ENCODE assay signal across 8 mouse cellular contexts in the genomic region with DNA sequence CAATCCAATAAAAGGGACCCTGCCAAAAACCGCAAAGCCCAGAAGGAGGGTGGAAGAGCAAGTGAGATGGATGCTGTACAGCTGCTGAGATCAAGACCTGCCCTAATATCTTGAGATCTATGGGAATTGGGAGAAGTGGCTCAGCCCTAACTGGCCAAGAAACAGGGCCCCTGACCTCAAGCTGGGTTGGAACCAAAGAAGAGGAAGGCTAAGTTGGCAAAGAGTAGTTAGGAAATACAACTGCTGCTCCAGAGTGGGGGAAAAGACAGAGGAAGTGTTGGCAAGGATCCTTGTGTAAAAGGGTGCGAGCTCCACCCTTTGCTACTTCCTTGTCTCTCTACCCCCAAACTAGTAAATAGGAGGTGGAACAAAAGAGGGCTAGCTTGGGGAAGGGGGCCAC. TPM values are rescaled to one million over a fixed set of nuclear protein-coding genes. Genes with fewer than 3 reads are reported as not detected.
A peak's percentile ranks its signal among the peaks of the same experiment; 100 is the strongest.
DNase-seq lines count a peak whose midpoint lies in the region; ATAC-seq and TF ChIP-seq lines count a peak whose summit lies in the region.

No protein-coding gene starts in this region.

- no peaks in the 10 kb centered on the region for H3K79me2 ChIP-seq in heart, adult 2 months (replicated peaks; ENCODE audit: control insufficient read depth, insufficient read depth, low read length)
- H3K79me2 ChIP-seq in myocyte (ENCODE audit: control insufficient read depth, insufficient read depth), result peaks cover 62% of the 10 kb centered on the region

- H3K9me3 ChIP-seq in heart, postnatal 0 days (replicated peaks; ENCODE audit: control insufficient read depth, low read length), result no peaks in the 10 kb centered on the region
- H3K9me3 ChIP-seq in liver, embryonic 13.5 days (replicated peaks), result no peaks in the 10 kb centered on the region

- no peak overlapping the region for H3ac ChIP-seq in myocyte (ENCODE audit: control insufficient read depth, insufficient read length)

- TF ChIP-seq EP300 in heart, adult 2 months (IDR thresholded peaks at IDR 0.05; ENCODE audit: insufficient read depth, low read depth, low read length), result no peak
- TF ChIP-seq EP300 in heart, postnatal 0 days (IDR thresholded peaks at IDR 0.05; ENCODE audit: low read depth), result no peak

- no peaks in the 10 kb centered on the region for H3K27me3 ChIP-seq in heart, adult 2 months (ENCODE audit: control insufficient read depth, insufficient read depth, low read length)
- H3K27me3 ChIP-seq in heart, postnatal 0 days (ENCODE audit: control insufficient read depth, insufficient read depth, low read length), result no peaks in the 10 kb centered on the region
- no peaks in the 10 kb centered on the region for H3K27me3 ChIP-seq in liver, embryonic 13.5 days
- H3K27me3 ChIP-seq in myocyte (ENCODE audit: control insufficient read depth, insufficient read depth, insufficient read length), result no peaks in the 10 kb centered on the region

- no peaks in the 10 kb centered on the region for H3K4me1 ChIP-seq in heart, adult 2 months (ENCODE audit: control insufficient read depth, insufficient read depth, low read length)
- 0 out of 2 replicates have a peak, but pooled peaks cover 7% of the 10 kb centered on the region for H3K4me1 ChIP-seq in heart, postnatal 0 days (ENCODE audit: control insufficient read depth, insufficient read depth)
- H3K4me1 ChIP-seq in liver, embryonic 13.5 days (replicated peaks), result peaks cover 33% of the 10 kb centered on the region

- no peak for DNase-seq in heart, adult 2 months
- DNase-seq in heart, postnatal 36 days, result no peak
- no peak for DNase-seq in heart, postnatal 0 days (ENCODE audit: low spot score)
- DNase-seq in liver, embryonic 13.5 days, result no peak
- no peak for DNase-seq in cerebellum, postnatal 10 days
- DNase-seq in layer of hippocampus, postnatal 25 days (ENCODE audit: extremely low spot score in 1 of 2, low spot score in 1 of 2), result no peak

- intact Hi-C loops in heart, adult 2 months (cut with DNase I), result loop anchor here (5.0 to 10.0 kb wide), 2 partner anchors 126 to 159 kb away; no protein-coding TSS in a partner anchor
- intact Hi-C loops in heart, postnatal 36 days (cut with DNase I), result no loop called here

- H3K36me3 ChIP-seq in heart, adult 2 months (ENCODE audit: control insufficient read depth, insufficient read depth, low read length), result no peaks in the 10 kb centered on the region
- H3K36me3 ChIP-seq in heart, postnatal 0 days (replicated peaks; ENCODE audit: control insufficient read depth, insufficient read depth, low read length), result peaks cover 46% of the 10 kb centered on the region
- peaks cover 33% of the 10 kb centered on the region for H3K36me3 ChIP-seq in liver, embryonic 13.5 days
- peaks cover 31% of the 10 kb centered on the region for H3K36me3 ChIP-seq in myocyte (ENCODE audit: control insufficient read depth, insufficient read depth)

- H3K27ac ChIP-seq in heart, adult 2 months, result peak overlapping the region; percentile 70
- peak overlapping the region; percentile 96 for H3K27ac ChIP-seq in heart, postnatal 0 days (ENCODE audit: low read depth)
- H3K27ac ChIP-seq in liver, embryonic 13.5 days, result 0 out of 2 replicates have a peak overlapping the region, but pooled peaks have one; percentile 43

- peak overlapping the region; percentile 67 for H3K4me2 ChIP-seq in heart, postnatal 0 days (ENCODE audit: low read depth, low read length)
- H3K4me2 ChIP-seq in liver, embryonic 13.5 days, result peak overlapping the region; percentile 83
- H3K4me2 ChIP-seq in myocyte (ENCODE audit: low read depth), result peak overlapping the region; percentile 84

- H3K4me3 ChIP-seq in heart, adult 2 months, result no peak overlapping the region
- H3K4me3 ChIP-seq in heart, postnatal 0 days (ENCODE audit: low read depth, low read length), result peak overlapping the region; percentile 57
- H3K4me3 ChIP-seq in liver, embryonic 13.5 days (replicated peaks), result 0 out of 2 replicates have a peak overlapping the region, but pooled peaks have one; percentile 61
- peak overlapping the region; percentile 96 for H3K4me3 ChIP-seq in myocyte

- no peak for TF ChIP-seq CTCF in heart, adult 2 months (IDR thresholded peaks at IDR 0.05)
- TF ChIP-seq CTCF in heart, postnatal 0 days (IDR thresholded peaks at IDR 0.05; ENCODE audit: low read depth), result no peak

- H3K9ac ChIP-seq in heart, adult 2 months (ENCODE audit: low read depth, low read length), result no peak overlapping the region; the same call in 1 of the 2 replicates
- no peak overlapping the region for H3K9ac ChIP-seq in heart, postnatal 0 days (replicated peaks; ENCODE audit: low read depth, low read length)
- H3K9ac ChIP-seq in liver, embryonic 13.5 days, result peak overlapping the region; percentile 22; the same call in 1 of the 2 replicates

- no peak for TF ChIP-seq POLR2A in heart, adult 2 months (IDR thresholded peaks at IDR 0.05; ENCODE audit: insufficient read depth, low read depth, low read length)
- no peak for TF ChIP-seq POLR2A in myocyte (IDR thresholded peaks at IDR 0.05; ENCODE audit: insufficient read length, low read depth)

- 48% methylated on average over 2 of the region's 2 CpGs for WGBS in heart, adult 2 months
- WGBS in heart, postnatal 0 days, result 57% methylated on average over 2 of the region's 2 CpGs
- 58% methylated on average over 2 of the region's 2 CpGs for WGBS in liver, embryonic 13.5 days (ENCODE audit: insufficient replicate concordance)

- ATAC-seq in heart, postnatal 0 days (ENCODE audit: insufficient read depth, low read depth), result no peak
- ATAC-seq in liver, embryonic 13.5 days (ENCODE audit: low read depth), result no peak
- no peak for ATAC-seq in CD4-positive, CD25-positive, alpha-beta regulatory T cell, adult 4 months

TF ChIP-seq in myocyte, 11 proteins besides CTCF, POLR2A, EP300 and RAD21 (continues in another document):
- TF ChIP-seq USF1 (IDR thresholded peaks at IDR 0.05; ENCODE audit: low read depth) (no peak), TCF12 (IDR thresholded peaks at IDR 0.05; ENCODE audit: insufficient read depth, poor library complexity, severe bottlenecking) (no peak), POLR2AphosphoS2 (IDR thresholded peaks at IDR 0.05; ENCODE audit: insufficient read length, low read depth) (no peak)

RNA-seq across cellular contexts. Expression of gene Flna, which starts 6.2 kb away (rescaled TPM):
- 100 to 1,000 TPM in 1 of 2 experiments, 10 to 100 TPM in 1; 87.4 to 104 TPM for total RNA-seq in heart, adult 2 months (2021)
- 218 and 243 TPM in 2 replicates for polyA plus RNA-seq in heart, adult 2 months (2012; rRNA removed)
- 10 to 100 TPM; 88.3 to 97.0 TPM for total RNA-seq in heart, postnatal 36 days (2021)
- total RNA-seq in heart, postnatal 0 days (2014; rRNA removed; ENCODE audit: low replicate concordance), result 374 and 672 TPM in 2 replicates
- 58.0 and 67.4 TPM in 2 replicates for polyA plus RNA-seq in heart, postnatal 0 days (2015; fragmentation: Nextera tagmentation; extraction: Ambion mirVana)
- polyA plus RNA-seq in liver, embryonic 13.5 days (2015; fragmentation: Nextera tagmentation; extraction: Ambion mirVana), result 38.9 and 43.6 TPM in 2 replicates
- polyA plus RNA-seq in myocyte (2012; fragmentation: generic; extraction: Trizol), result 545 TPM
- polyA plus RNA-seq in CD4-positive, CD25-positive, alpha-beta regulatory T cell, adult 4 months (2017; shearing (Covaris generic)), result 100 to 1,000 TPM; 199 to 249 TPM
- total RNA-seq in layer of hippocampus, postnatal 25 days (2021), result 100 to 1,000 TPM in 1 of 2 experiments, 10 to 100 TPM in 1; 82.6 to 124 TPM

RNA-seq across cellular contexts. Expression of gene Emd, which starts 11.1 kb away (rescaled TPM):
- total RNA-seq in heart, adult 2 months (2021), result 10 to 100 TPM; 33.8 to 37.6 TPM
- polyA plus RNA-seq in heart, adult 2 months (2012; rRNA removed), result 49.5 and 75.7 TPM in 2 replicates
- total RNA-seq in heart, postnatal 36 days (2021), result 10 to 100 TPM; 28.2 to 34.0 TPM
- total RNA-seq in heart, postnatal 0 days (2014; rRNA removed; ENCODE audit: low replicate concordance), result 34.4 and 73.4 TPM in 2 replicates
- polyA plus RNA-seq in heart, postnatal 0 days (2015; fragmentation: Nextera tagmentation; extraction: Ambion mirVana), result 13.1 and 13.2 TPM in 2 replicates
- 11.5 and 11.8 TPM in 2 replicates for polyA plus RNA-seq in liver, embryonic 13.5 days (2015; fragmentation: Nextera tagmentation; extraction: Ambion mirVana)
- 67.1 TPM for polyA plus RNA-seq in myocyte (2012; fragmentation: generic; extraction: Trizol)
- polyA plus RNA-seq in CD4-positive, CD25-positive, alpha-beta regulatory T cell, adult 4 months (2017; shearing (Covaris generic)), result 10 to 100 TPM; 35.0 to 53.2 TPM
- total RNA-seq in layer of hippocampus, postnatal 25 days (2021), result 10 to 100 TPM; 35.1 to 36.5 TPM

RNA-seq across cellular contexts. Expression of gene Rpl10, which starts 27.2 kb away (rescaled TPM):
- 100 to 1,000 TPM; 200 to 274 TPM for total RNA-seq in heart, adult 2 months (2021)
- polyA plus RNA-seq in heart, adult 2 months (2012; rRNA removed), result 593 and 754 TPM in 2 replicates
- total RNA-seq in heart, postnatal 36 days (2021), result 100 to 1,000 TPM; 178 to 213 TPM
- total RNA-seq in heart, postnatal 0 days (2014; rRNA removed; ENCODE audit: low replicate concordance), result 2,015 and 2,184 TPM in 2 replicates
- polyA plus RNA-seq in heart, postnatal 0 days (2015; fragmentation: Nextera tagmentation; extraction: Ambion mirVana), result 410 and 447 TPM in 2 replicates
- 609 and 656 TPM in 2 replicates for polyA plus RNA-seq in liver, embryonic 13.5 days (2015; fragmentation: Nextera tagmentation; extraction: Ambion mirVana)
- 2,470 TPM for polyA plus RNA-seq in myocyte (2012; fragmentation: generic; extraction: Trizol)
- 1,000 to 10,000 TPM in 1 of 2 experiments, 100 to 1,000 TPM in 1; 597 to 1,460 TPM for polyA plus RNA-seq in CD4-positive, CD25-positive, alpha-beta regulatory T cell, adult 4 months (2017; shearing (Covaris generic))
- total RNA-seq in layer of hippocampus, postnatal 25 days (2021), result 100 to 1,000 TPM; 171 TPM

RNA-seq across cellular contexts. Expression of gene Taz, which starts 38.3 kb away (rescaled TPM):
- 10 to 100 TPM; 45.6 to 47.4 TPM for total RNA-seq in heart, adult 2 months (2021)
- 93.5 and 103 TPM in 2 replicates for polyA plus RNA-seq in heart, adult 2 months (2012; rRNA removed)
- 10 to 100 TPM; 48.4 to 51.9 TPM for total RNA-seq in heart, postnatal 36 days (2021)
- total RNA-seq in heart, postnatal 0 days (2014; rRNA removed; ENCODE audit: low replicate concordance), result 69.3 and 71.1 TPM in 2 replicates
- 60.9 and 69.7 TPM in 2 replicates for polyA plus RNA-seq in heart, postnatal 0 days (2015; fragmentation: Nextera tagmentation; extraction: Ambion mirVana)
- polyA plus RNA-seq in liver, embryonic 13.5 days (2015; fragmentation: Nextera tagmentation; extraction: Ambion mirVana), result 25.4 and 30.8 TPM in 2 replicates
- 28.2 TPM for polyA plus RNA-seq in myocyte (2012; fragmentation: generic; extraction: Trizol)
- 10 to 100 TPM; 54.0 to 68.6 TPM for polyA plus RNA-seq in CD4-positive, CD25-positive, alpha-beta regulatory T cell, adult 4 months (2017; shearing (Covaris generic))
- 10 to 100 TPM; 48.8 to 64.9 TPM for total RNA-seq in layer of hippocampus, postnatal 25 days (2021)

RNA-seq across cellular contexts. Expression of gene Dnase1l1, which starts 38.7 kb away (rescaled TPM):
- 10 to 100 TPM; 15.4 to 19.7 TPM for total RNA-seq in heart, adult 2 months (2021)
- 21.2 and 33.2 TPM in 2 replicates for polyA plus RNA-seq in heart, adult 2 months (2012; rRNA removed)
- total RNA-seq in heart, postnatal 36 days (2021), result 10 to 100 TPM; 16.1 to 20.6 TPM
- total RNA-seq in heart, postnatal 0 days (2014; rRNA removed; ENCODE audit: low replicate concordance), result 11.7 and 26.5 TPM in 2 replicates
- polyA plus RNA-seq in heart, postnatal 0 days (2015; fragmentation: Nextera tagmentation; extraction: Ambion mirVana), result 14.5 and 15.8 TPM in 2 replicates
- 21.0 and 22.1 TPM in 2 replicates for polyA plus RNA-seq in liver, embryonic 13.5 days (2015; fragmentation: Nextera tagmentation; extraction: Ambion mirVana)
- 17.0 TPM for polyA plus RNA-seq in myocyte (2012; fragmentation: generic; extraction: Trizol)
- polyA plus RNA-seq in CD4-positive, CD25-positive, alpha-beta regulatory T cell, adult 4 months (2017; shearing (Covaris generic)), result 10 to 100 TPM; 23.0 to 31.1 TPM
- 1 to 10 TPM; 1.8 to 2.6 TPM for total RNA-seq in layer of hippocampus, postnatal 25 days (2021)

Comparison
In these comparisons a context has a peak if more than half of its experiments do, and no peak if none do; other contexts are left out.
1. H3K27ac ChIP-seq: peak in every context shown above with its lines; median percentile 96 in heart, postnatal 0 days; 70 in heart, adult 2 months; 43 in liver, embryonic 13.5 days.